In genomic region chr1:90909631-90910152, GRCm38 (mm10) we compare ENCODE assay signal across 9 mouse cellular contexts. TPM values are rescaled to one million over a fixed set of nuclear protein-coding genes. Genes with fewer than 3 reads are reported as not detected.
A peak's percentile ranks its signal among the peaks of the same experiment; 100 is the strongest.
DNase-seq lines count a peak whose midpoint lies in the region; ATAC-seq lines count a peak whose summit lies in the region.
"Had no signal": no experiment of that assay in that cellular context is flagged by ENCODE, and none has a peak within 500 bp of the region (broad histone marks: within the 10 kb centered on the region; RNA-seq: fewer than 3 reads in every experiment).

No protein-coding gene starts in this region.

- DNase-seq in neural tube, embryonic 10.5 days (ENCODE audit: extremely low spot score, low spot score), result no peak
- peak; percentile 62 for DNase-seq in gastrocnemius, postnatal 25 days
- DNase-seq in intestine, embryonic 14.5 days (ENCODE audit: low spot score), result peak; percentile 69
- no peak for DNase-seq in right cerebral cortex, postnatal 10 days (ENCODE audit: low spot score in 2 of 2)
- DNase-seq in testis, postnatal 14 days (ENCODE audit: low spot score), result no peak
- DNase-seq in cerebellum, adult 8-10 months, result no peak

- no peak overlapping the region for H3K4me2 ChIP-seq in neural tube, embryonic 13.5 days
- peak overlapping the region; percentile 27 for H3K4me2 ChIP-seq in intestine, embryonic 14.5 days (ENCODE audit: low read length)
- peak overlapping the region; percentile 44 for H3K4me2 ChIP-seq in lung, embryonic 16.5 days (ENCODE audit: low read depth, low read length)

- no peak overlapping the region for H3K4me3 ChIP-seq in neural tube, embryonic 13.5 days
- H3K4me3 ChIP-seq in intestine, embryonic 14.5 days (ENCODE audit: low read depth, low read length), result no peak overlapping the region
- H3K4me3 ChIP-seq in lung, embryonic 16.5 days (ENCODE audit: low read length), result peak overlapping the region; percentile 14; the same call in 1 of the 2 replicates

- 46% methylated on average over 17 of the region's 17 CpGs for WGBS in neural tube, embryonic 13.5 days
- 32% methylated on average over 17 of the region's 17 CpGs for WGBS in intestine, embryonic 14.5 days
- 22% methylated on average over 17 of the region's 17 CpGs for WGBS in lung, embryonic 16.5 days

- no peaks in the 10 kb centered on the region for H3K9me3 ChIP-seq in neural tube, embryonic 13.5 days
- no peaks in the 10 kb centered on the region for H3K9me3 ChIP-seq in intestine, embryonic 14.5 days (ENCODE audit: control insufficient read depth, low read length)
- no peaks in the 10 kb centered on the region for H3K9me3 ChIP-seq in lung, embryonic 16.5 days (ENCODE audit: control insufficient read depth, low read length)

- peaks cover 19% of the 10 kb centered on the region for H3K4me1 ChIP-seq in neural tube, embryonic 13.5 days (replicated peaks)
- peaks cover 24% of the 10 kb centered on the region for H3K4me1 ChIP-seq in intestine, embryonic 14.5 days (replicated peaks; ENCODE audit: control insufficient read depth, insufficient read depth, low read length)
- peaks cover 33% of the 10 kb centered on the region for H3K4me1 ChIP-seq in lung, embryonic 16.5 days (replicated peaks; ENCODE audit: control insufficient read depth, insufficient read depth, low read length)

- no peaks in the 10 kb centered on the region for H3K36me3 ChIP-seq in neural tube, embryonic 13.5 days
- H3K36me3 ChIP-seq in intestine, embryonic 14.5 days (ENCODE audit: control insufficient read depth, insufficient read depth, low read length), result no peaks in the 10 kb centered on the region
- no peaks in the 10 kb centered on the region for H3K36me3 ChIP-seq in lung, embryonic 16.5 days (ENCODE audit: control insufficient read depth, insufficient read depth, low read length)

- ATAC-seq in neural tube, embryonic 13.5 days (ENCODE audit: low read depth), result 0 out of 2 replicates have a peak, but pooled peaks have one; percentile 61
- peak; percentile 51; the same call in 1 of the 2 replicates for ATAC-seq in intestine, embryonic 14.5 days (replicated peaks; ENCODE audit: low FRiP score, low TSS enrichment, low read depth)
- peak; percentile 86 for ATAC-seq in lung, embryonic 16.5 days (ENCODE audit: low read depth)

- H3K27ac ChIP-seq in neural tube, embryonic 13.5 days (replicated peaks), result no peak overlapping the region
- peak overlapping the region; percentile 58 for H3K27ac ChIP-seq in intestine, embryonic 14.5 days (ENCODE audit: low read depth)
- peak overlapping the region; percentile 77 for H3K27ac ChIP-seq in lung, embryonic 16.5 days (ENCODE audit: low read length)

- H3K9ac ChIP-seq in neural tube, embryonic 13.5 days, result no peak overlapping the region
- no peak overlapping the region for H3K9ac ChIP-seq in intestine, embryonic 14.5 days (ENCODE audit: low read length)
- peak overlapping the region; percentile 39 for H3K9ac ChIP-seq in lung, embryonic 16.5 days (ENCODE audit: low read length)

- H3K27me3 ChIP-seq in neural tube, embryonic 13.5 days, result peaks cover 7% of the 10 kb centered on the region; the same call in 1 of the 2 replicates
- H3K27me3 ChIP-seq in intestine, embryonic 14.5 days (replicated peaks; ENCODE audit: control insufficient read depth, insufficient read depth, low read length), result no peaks in the 10 kb centered on the region; the same call in 1 of the 2 replicates
- H3K27me3 ChIP-seq in lung, embryonic 16.5 days (ENCODE audit: control insufficient read depth, insufficient read depth, low read depth, low read length), result no peaks in the 10 kb centered on the region; the same call in 1 of the 2 replicates

RNA-seq across cellular contexts. Expression of gene Mlph, which starts 5.2 kb away (rescaled TPM):
- 0.10 TPM in 1 of 2 replicates, not detected in the other for polyA plus RNA-seq in neural tube, embryonic 13.5 days (2015; fragmentation: Nextera tagmentation; extraction: Ambion mirVana)
- total RNA-seq in gastrocnemius, postnatal 25 days (2021), result under 1 TPM; 0.26 to 0.51 TPM
- polyA plus RNA-seq in intestine, embryonic 14.5 days (2014; fragmentation: Nextera tagmentation; extraction: Ambion mirVana), result 0.60 and 0.96 TPM in 2 replicates
- polyA plus RNA-seq in lung, embryonic 16.5 days (2015; fragmentation: Nextera tagmentation; extraction: Ambion mirVana), result 1.5 and 2.0 TPM in 2 replicates

RNA-seq across cellular contexts. Expression of gene Prlh, which starts 43.2 kb away (rescaled TPM):
- polyA plus RNA-seq in neural tube, embryonic 13.5 days (2015; fragmentation: Nextera tagmentation; extraction: Ambion mirVana), result not detected in 2 replicates
- not detected for total RNA-seq in gastrocnemius, postnatal 25 days (2021)
- polyA plus RNA-seq in intestine, embryonic 14.5 days (2014; fragmentation: Nextera tagmentation; extraction: Ambion mirVana), result not detected in 2 replicates
- not detected in 2 replicates for polyA plus RNA-seq in lung, embryonic 16.5 days (2015; fragmentation: Nextera tagmentation; extraction: Ambion mirVana)
- polyA plus RNA-seq: limb, embryonic 14.5 days had no signal

RNA-seq across cellular contexts. Expression of gene Rab17, which starts 59.8 kb away (rescaled TPM):
- polyA plus RNA-seq in neural tube, embryonic 13.5 days (2015; fragmentation: Nextera tagmentation; extraction: Ambion mirVana), result 0.17 and 0.21 TPM in 2 replicates
- not detected for total RNA-seq in gastrocnemius, postnatal 25 days (2021)
- polyA plus RNA-seq in intestine, embryonic 14.5 days (2014; fragmentation: Nextera tagmentation; extraction: Ambion mirVana), result 21.2 and 22.8 TPM in 2 replicates
- 3.1 and 3.8 TPM in 2 replicates for polyA plus RNA-seq in lung, embryonic 16.5 days (2015; fragmentation: Nextera tagmentation; extraction: Ambion mirVana)

Comparison
In these comparisons a context has a peak if more than half of its experiments do, and no peak if none do; other contexts are left out.
1. DNase-seq: peak in gastrocnemius, postnatal 25 days (single experiment) and intestine, embryonic 14.5 days (single experiment); none in neural tube, embryonic 10.5 days (single experiment), right cerebral cortex, postnatal 10 days (0 of 2), testis, postnatal 14 days (single experiment) and cerebellum, adult 8-10 months (single experiment).
2. Peak in every context shown above with its lines, with median percentiles within 50 percentile points of each other: ATAC-seq.